Mouse (Mus musculus): Measurements from ENCODE around the gene Chad. TPM values are rescaled to one million over a fixed set of nuclear protein-coding genes. Genes with fewer than 3 reads are reported as not detected.
A peak's percentile ranks its signal among the peaks of the same experiment; 100 is the strongest.

Gene Chad
- polyA plus RNA-seq, 1 experiment from 2014 or later, result not detected

DNA sequence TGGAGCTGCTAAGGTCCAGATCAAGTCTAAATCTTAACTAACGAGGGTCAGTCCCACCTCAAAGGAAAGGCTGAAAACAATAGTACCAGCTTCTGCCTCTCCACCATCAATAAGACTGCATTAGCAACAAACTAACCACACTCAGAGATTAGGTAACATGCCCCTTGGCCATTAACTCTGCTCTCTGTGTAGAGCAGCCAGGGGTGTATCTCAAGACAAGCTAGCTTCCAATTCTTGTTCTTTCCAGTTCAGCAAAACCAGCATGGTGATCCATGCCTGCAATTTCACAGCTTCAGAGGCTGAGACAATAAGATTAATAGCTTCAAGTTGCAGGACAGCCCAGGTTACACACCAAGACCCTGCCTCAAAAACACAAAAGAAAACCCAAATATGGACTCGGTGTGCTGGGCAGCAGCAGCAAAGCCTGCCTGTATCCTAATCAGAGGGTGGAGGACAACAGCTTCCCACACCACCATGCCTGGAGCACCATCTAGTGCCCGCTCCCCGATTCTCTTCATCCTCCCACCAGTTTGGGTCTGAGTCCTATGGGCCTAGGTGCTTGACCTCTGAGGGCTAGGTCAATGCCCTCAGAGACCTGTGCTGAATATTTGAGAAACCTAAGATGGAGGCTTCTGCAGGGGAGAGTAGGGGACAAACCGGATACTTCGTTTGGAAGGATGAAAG is 33.7 kb downstream of the Chad start:
- WGBS (ENCODE audit: insufficient replicate concordance), result 62% methylated on average over 6 of the region's 6 CpGs

DNA sequence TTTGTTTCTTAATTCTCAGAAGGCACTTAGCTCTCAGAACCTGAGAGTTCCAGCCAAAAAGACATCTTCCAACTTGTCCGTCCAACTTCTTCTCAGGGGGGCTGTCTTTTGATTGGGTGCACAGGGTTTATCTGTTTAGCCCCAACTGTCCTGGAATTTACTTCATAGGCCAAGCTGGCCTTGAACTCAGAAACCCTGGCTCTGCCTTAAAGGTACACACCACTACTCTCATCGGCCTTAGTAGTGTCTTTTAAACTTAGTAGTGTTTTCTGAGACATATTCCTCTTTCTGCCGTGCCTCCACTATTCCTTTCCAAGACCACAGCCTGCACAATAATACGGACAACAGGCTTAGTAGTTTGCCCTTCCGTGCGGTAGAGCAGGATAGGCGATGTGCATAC is 35.6 kb downstream of the Chad start:
- Histone ChIP-seq H3K36me3 (no peaks in the 10 kb centered on the region), H3K9ac (no peak overlapping the region), H3K4me2 (peak overlapping the region; percentile 68; the same call in 1 of the 2 replicates), H3K4me1 (replicated peaks) (peaks cover 28% of the 10 kb centered on the region), H3K27me3 (peaks cover 9% of the 10 kb centered on the region; the same call in 1 of the 2 replicates), H3K9me3 (replicated peaks) (no peaks in the 10 kb centered on the region), H3K27ac (no peak overlapping the region), H3K4me3 (replicated peaks) (no peak overlapping the region)
- 79% methylated on average over 7 of the region's 7 CpGs for WGBS (ENCODE audit: insufficient replicate concordance)
- ATAC-seq (ENCODE audit: low read depth), result no peak
- no peak for DNase-seq

More for the DNA sequence above, 33.7 kb downstream of the Chad start:
- ATAC-seq (ENCODE audit: low read depth) (no peak), DNase-seq (no peak)
- Histone ChIP-seq H3K9ac (no peak overlapping the region), H3K27me3 (peaks cover 9% of the 10 kb centered on the region; the same call in 1 of the 2 replicates), H3K4me2 (no peak overlapping the region), H3K27ac (no peak overlapping the region), H3K4me3 (replicated peaks) (no peak overlapping the region), H3K9me3 (replicated peaks) (no peaks in the 10 kb centered on the region), H3K36me3 (no peaks in the 10 kb centered on the region), H3K4me1 (replicated peaks) (peaks cover 28% of the 10 kb centered on the region)

DNA sequence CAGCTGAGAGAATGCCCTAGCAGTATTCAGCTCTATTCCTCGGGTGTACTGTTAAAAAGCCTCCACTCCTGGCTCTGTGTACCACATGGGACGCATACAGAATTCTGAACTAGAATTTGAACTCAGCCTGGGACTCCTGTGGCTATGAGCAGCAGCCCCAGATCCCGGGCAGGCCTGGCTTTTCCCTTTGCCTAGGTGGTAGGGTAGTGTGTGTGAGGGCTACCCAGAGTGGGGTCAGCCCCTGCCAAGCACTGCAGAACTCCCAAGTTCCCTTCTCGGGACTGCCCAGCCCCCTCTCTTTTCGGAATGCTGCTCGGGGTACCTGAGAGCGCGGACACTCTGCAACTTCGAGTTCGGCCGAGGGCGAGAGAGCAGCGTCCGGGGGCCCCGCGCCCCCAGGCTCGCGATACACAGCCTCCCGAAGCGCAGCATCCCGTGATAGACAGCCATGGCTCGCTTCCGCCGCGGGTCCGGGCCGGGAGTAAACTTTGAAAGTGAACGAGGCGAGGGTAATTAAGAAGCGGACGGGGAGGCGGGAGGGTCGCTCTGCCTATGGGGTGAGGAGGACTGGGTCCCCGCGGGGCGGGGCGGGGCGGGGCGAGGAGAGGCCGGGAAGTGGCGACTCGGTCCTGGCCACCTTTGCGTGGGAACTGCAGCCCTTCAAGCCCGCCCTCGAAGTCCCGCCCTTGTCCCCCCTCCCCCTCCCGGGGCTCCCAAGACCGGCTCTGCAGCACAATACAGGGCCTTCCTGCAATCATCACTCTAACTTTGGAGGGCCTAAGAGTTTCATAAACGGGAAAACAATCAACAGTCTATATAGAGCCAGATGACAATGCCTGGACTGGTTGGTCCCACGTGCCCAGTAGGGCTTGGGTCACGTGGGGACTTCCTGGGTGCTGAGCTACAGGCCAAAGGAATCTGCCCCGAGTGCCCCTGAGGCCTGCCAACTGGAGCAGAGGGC is 36.8 kb downstream of the Chad start, which contains the start of gene Acsf2:
TSS of gene Acsf2 (minus strand) at position 551 of the 961 bp plus-strand sequence.
- no peak within 1 kb of the TSS for H3K27ac ChIP-seq
- ATAC-seq (ENCODE audit: low read depth) (peak; percentile 75), DNase-seq (peak; percentile 22)
- H3K4me3 ChIP-seq (replicated peaks), result peak within 1 kb of the TSS; percentile 53
- H3K4me1 ChIP-seq (replicated peaks), result peaks cover 22% of the 10 kb centered on the region
- H3K4me2 ChIP-seq, result peak within 1 kb of the TSS; percentile 68
- peaks cover 9% of the 10 kb centered on the region; the same call in 1 of the 2 replicates for H3K27me3 ChIP-seq
- H3K9me3 ChIP-seq (replicated peaks), result no peaks in the 10 kb centered on the region
- H3K9ac ChIP-seq, result peak within 1 kb of the TSS; percentile 57
- H3K36me3 ChIP-seq, result no peaks in the 10 kb centered on the region
- WGBS (ENCODE audit: insufficient replicate concordance), result 3% methylated on average over 45 of the region's 52 CpGs

DNA sequence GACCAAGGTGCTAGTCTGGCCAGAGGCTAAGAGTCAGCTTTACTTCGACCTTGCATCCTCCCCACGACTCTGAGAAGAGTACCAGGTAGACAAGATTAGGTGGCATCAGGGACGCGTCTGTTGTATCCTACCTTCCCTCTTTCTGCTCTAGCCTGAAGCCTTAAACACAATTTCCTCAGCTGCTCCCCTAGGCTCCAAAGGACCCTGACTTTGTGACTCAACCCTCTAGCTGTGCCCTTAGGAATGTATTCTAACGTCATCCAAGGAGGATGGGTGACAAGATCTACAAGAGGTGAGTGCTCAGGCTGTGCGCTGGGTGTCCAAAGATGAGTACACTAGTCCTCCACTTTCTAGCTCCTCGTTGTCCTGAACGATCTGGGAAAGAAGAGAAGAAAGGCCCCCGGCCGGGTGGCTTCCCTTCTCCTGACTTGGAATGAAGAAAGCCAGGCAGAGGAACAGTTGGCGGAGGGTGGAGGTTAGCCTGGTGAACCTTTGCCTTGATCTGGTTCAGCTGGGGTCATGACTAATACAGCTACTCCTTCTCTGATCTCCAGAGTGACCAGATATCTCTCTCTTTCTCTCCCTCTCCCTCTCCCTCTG is 37.6 kb downstream of the Chad start:
- peak overlapping the region; percentile 53 for H3K4me3 ChIP-seq (replicated peaks)
- no peak overlapping the region for H3K27ac ChIP-seq
- peak overlapping the region; percentile 68 for H3K4me2 ChIP-seq
- 66% methylated on average over 11 of the region's 11 CpGs for WGBS (ENCODE audit: insufficient replicate concordance)
- DNase-seq (no peak), ATAC-seq (ENCODE audit: low read depth) (no peak)
- no peaks in the 10 kb centered on the region for H3K36me3 ChIP-seq
- H3K9ac ChIP-seq, result no peak overlapping the region
- peaks cover 20% of the 10 kb centered on the region for H3K4me1 ChIP-seq (replicated peaks)
- no peaks in the 10 kb centered on the region for H3K9me3 ChIP-seq (replicated peaks)
- peaks cover 9% of the 10 kb centered on the region; the same call in 1 of the 2 replicates for H3K27me3 ChIP-seq

DNA sequence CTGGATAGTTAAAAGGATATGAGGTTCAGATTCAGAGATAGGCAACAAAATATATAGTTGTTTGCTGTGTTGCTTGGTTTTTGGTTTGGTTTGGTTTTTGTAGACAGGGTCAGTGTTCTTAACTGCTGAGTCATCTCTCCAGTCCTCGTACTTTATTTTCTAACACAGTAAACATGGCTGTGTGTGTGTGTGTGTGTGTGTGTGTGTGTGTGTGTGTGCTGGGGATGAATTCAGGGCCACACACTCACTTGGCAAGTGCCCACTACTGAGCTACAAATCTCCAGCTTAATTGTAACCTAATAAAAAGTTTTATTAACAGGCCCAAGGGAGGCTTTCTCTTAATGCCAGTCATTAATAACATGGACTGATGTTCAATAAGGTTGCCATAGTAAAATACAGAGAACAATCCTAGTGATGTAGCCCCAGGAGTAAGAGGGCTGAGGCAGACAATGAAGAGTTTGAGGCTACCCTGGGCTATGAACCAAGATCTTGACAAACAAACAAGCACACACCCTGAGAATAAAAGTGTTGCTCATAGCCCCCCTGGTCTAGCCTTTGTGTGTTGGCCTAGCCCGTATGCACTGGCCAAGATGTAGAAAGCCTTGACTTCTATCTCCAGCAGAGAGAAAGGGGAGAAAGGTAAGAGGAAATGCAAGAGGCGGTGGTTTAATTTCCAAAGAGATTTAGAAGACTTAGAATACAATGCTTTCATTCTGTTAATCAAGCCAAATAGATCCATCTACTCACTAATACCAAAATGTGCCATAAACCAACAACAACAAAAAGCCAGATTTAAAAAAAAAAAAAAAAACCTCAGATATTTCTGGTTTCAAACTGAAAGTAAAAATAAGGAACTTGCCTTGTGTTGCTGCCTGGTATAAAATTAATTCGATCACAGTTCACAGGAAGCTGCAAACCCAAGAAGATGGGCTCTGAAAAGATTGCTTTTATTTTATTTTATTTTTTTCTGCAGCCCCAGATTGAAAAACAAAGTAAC is 46.2 kb downstream of the Chad start:
- Histone ChIP-seq H3K4me3 (replicated peaks) (no peak overlapping the region), H3K27me3 (peaks cover 7% of the 10 kb centered on the region; the same call in 1 of the 2 replicates), H3K27ac (no peak overlapping the region), H3K9me3 (replicated peaks) (no peaks in the 10 kb centered on the region), H3K9ac (no peak overlapping the region), H3K36me3 (no peaks in the 10 kb centered on the region), H3K4me1 (replicated peaks) (no peaks in the 10 kb centered on the region), H3K4me2 (no peak overlapping the region)
- ATAC-seq (ENCODE audit: low read depth), result no peak
- 43% methylated on average over 4 of the region's 4 CpGs for WGBS (ENCODE audit: insufficient replicate concordance)
- DNase-seq, result no peak

DNA sequence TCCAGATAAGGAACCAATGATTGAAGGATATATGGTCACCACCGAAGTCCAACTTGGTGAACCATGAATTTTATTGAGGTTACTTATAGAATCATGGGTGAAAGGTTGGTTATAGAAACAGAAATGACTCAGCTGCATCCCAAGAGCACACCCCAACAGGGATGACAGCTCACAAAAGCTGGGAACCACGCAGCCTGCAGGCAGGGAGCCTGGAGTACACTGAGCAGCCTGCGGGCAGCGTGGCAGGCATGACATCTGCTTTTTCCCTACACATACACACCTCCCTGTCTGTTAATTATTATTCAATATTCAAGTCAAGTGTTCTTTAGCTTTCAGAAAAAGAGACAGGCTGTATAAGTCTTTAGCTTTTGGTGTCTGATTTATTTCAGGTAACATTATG is 49.8 kb downstream of the Chad start:
- H3K27me3 ChIP-seq, result peaks cover 7% of the 10 kb centered on the region; the same call in 1 of the 2 replicates
- H3K4me3 ChIP-seq (replicated peaks), result no peak overlapping the region
- ATAC-seq (ENCODE audit: low read depth) (no peak), DNase-seq (no peak)
- no peak overlapping the region for H3K9ac ChIP-seq
- H3K9me3 ChIP-seq (replicated peaks), result no peaks in the 10 kb centered on the region
- 64% methylated on average over 4 of the region's 4 CpGs for WGBS (ENCODE audit: insufficient replicate concordance)
- H3K4me1 ChIP-seq (replicated peaks), result no peaks in the 10 kb centered on the region
- H3K27ac ChIP-seq, result no peak overlapping the region
- H3K4me2 ChIP-seq, result no peak overlapping the region
- no peaks in the 10 kb centered on the region for H3K36me3 ChIP-seq

DNA sequence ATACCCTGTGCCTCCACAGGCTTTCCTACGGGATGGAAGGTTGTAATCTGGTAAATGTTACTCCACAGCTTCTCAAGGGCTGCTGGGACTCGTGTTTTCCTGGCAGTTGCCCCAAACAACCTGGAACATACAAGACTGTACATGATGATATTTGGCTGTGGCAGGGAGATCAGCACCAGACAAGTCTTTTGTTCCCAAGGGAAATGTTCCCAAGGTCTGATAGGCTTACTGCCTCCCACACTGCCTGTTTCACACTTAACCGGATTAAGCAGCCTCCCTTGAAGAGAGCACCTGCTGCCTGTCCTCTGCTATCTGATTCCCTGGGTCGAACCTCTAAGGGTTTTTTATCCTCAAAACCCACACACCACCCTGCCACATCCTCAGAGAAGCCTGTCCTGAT is 50.6 kb downstream of the Chad start:
- H3K4me3 ChIP-seq (replicated peaks), result no peak overlapping the region
- WGBS (ENCODE audit: insufficient replicate concordance), result 20% methylated on average over 4 of the region's 4 CpGs
- no peak for DNase-seq
- H3K27me3 ChIP-seq, result peaks cover 7% of the 10 kb centered on the region; the same call in 1 of the 2 replicates
- H3K36me3 ChIP-seq, result no peaks in the 10 kb centered on the region
- H3K4me2 ChIP-seq, result no peak overlapping the region
- no peaks in the 10 kb centered on the region for H3K4me1 ChIP-seq (replicated peaks)
- no peaks in the 10 kb centered on the region for H3K9me3 ChIP-seq (replicated peaks)
- H3K27ac ChIP-seq, result no peak overlapping the region
- ATAC-seq (ENCODE audit: low read depth), result no peak
- H3K9ac ChIP-seq, result no peak overlapping the region

DNA sequence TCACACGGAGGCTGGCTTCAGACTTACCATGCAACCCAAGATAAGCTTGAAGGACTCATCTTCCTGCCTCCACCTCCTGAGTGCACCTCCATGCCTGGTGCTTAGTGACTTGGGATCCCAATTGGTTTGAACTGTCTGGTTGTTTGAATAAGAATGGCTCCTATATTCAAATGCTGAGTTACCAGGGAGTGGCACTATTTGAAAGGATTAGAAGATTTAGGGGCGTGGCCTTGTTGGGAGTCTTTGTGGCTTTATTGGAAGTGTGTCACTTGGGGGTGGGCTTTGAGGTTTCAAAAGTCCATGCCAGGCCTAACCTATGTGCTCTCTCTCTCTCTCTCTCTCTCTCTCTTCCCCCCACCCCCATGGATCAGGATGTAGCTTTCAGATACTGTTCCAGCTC is 52.8 kb downstream of the Chad start:
- H3K4me2 ChIP-seq, result no peak overlapping the region
- no peak for ATAC-seq (ENCODE audit: low read depth)

More for the DNA sequence above, 52.8 kb downstream of the Chad start:
- Histone ChIP-seq H3K4me3 (replicated peaks) (no peak overlapping the region), H3K9me3 (replicated peaks) (no peaks in the 10 kb centered on the region), H3K36me3 (no peaks in the 10 kb centered on the region), H3K9ac (no peak overlapping the region), H3K27ac (no peak overlapping the region), H3K4me1 (replicated peaks) (no peaks in the 10 kb centered on the region), H3K27me3 (peaks cover 7% of the 10 kb centered on the region; the same call in 1 of the 2 replicates)
- no peak for DNase-seq
- WGBS (ENCODE audit: insufficient replicate concordance), result 65% methylated on average over 2 of the region's 2 CpGs

All from liver, embryonic 13.5 days (tissue).